8 mouse cellular contexts compared by ENCODE assay signal in the genomic region with DNA sequence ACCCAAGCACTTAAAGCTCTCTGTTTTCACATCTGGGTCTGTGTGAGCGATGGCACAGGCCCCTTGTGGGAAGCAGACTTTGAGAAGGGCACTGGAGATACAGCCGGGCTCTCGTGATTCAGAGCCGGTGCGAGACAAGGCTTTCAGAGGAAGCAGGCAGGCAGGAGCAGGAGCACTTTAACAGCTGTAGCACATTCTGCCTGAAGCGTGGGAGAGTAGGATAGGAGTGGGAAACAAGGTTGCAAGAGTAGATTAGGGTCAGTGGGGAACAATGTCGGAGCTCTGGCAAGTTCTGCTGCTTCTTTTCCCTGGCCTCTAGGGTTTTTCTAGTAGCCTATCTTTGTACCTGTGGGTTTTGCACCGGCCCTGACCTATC. TPM values are rescaled to one million over a fixed set of nuclear protein-coding genes. Genes with fewer than 3 reads are reported as not detected.
DNase-seq lines count a peak whose midpoint lies in the region; ATAC-seq and TF ChIP-seq lines count a peak whose summit lies in the region.

No protein-coding gene starts in this region.

- H3K27me3 ChIP-seq in heart, embryonic 10.5 days (ENCODE audit: insufficient read depth, poor library complexity, severe bottlenecking) = no peaks in the 10 kb centered on the region
- H3K27me3 ChIP-seq in heart, embryonic 15.5 days = no peaks in the 10 kb centered on the region
- H3K27me3 ChIP-seq in liver, embryonic 14.5 days (ENCODE audit: control insufficient read depth, insufficient read depth, low read length) = no peaks in the 10 kb centered on the region

- H3K4me1 ChIP-seq in heart, embryonic 10.5 days = peaks cover 45% of the 10 kb centered on the region
- peaks cover 37% of the 10 kb centered on the region for H3K4me1 ChIP-seq in brown adipose tissue, adult 24 weeks (ENCODE audit: control insufficient read depth, insufficient read depth, insufficient read length, low read length)
- peaks cover 38% of the 10 kb centered on the region for H3K4me1 ChIP-seq in heart, embryonic 15.5 days (replicated peaks)
- peaks cover 35 to 46% of the 10 kb centered on the region in 2 experiments for H3K4me1 ChIP-seq in liver, embryonic 14.5 days (replicated peaks; ENCODE audit: control insufficient read depth in 2 of 2, insufficient read depth in 2 of 2, low read length in 1 of 2)

- peak overlapping the region; percentile 71; the same call in 1 of the 2 replicates for H3K27ac ChIP-seq in heart, embryonic 10.5 days
- peak overlapping the region; percentile 32 for H3K27ac ChIP-seq in brown adipose tissue, adult 24 weeks (replicated peaks; ENCODE audit: low read depth, low read length)
- H3K27ac ChIP-seq in heart, embryonic 15.5 days = peak overlapping the region; percentile 61
- peak overlapping the region; percentile 76 for H3K27ac ChIP-seq in liver, embryonic 14.5 days

- TF ChIP-seq EP300 in liver, embryonic 14.5 days (IDR thresholded peaks at IDR 0.05; ENCODE audit: low read depth) = peak; percentile 23

- H3K4me3 ChIP-seq in heart, embryonic 10.5 days = peak overlapping the region; percentile 59
- H3K4me3 ChIP-seq in brown adipose tissue, adult 24 weeks (ENCODE audit: insufficient read depth, low read depth, low read length) = peak overlapping the region; percentile 72
- H3K4me3 ChIP-seq in heart, embryonic 15.5 days = peak overlapping the region; percentile 49
- peak overlapping the region; percentile 58 to 65; a peak in 3 of 4 replicates for H3K4me3 ChIP-seq in liver, embryonic 14.5 days (ENCODE audit: insufficient read depth in 1 of 2, low read depth in 2 of 2, low read length in 2 of 2)

- peak overlapping the region; percentile 48 for H3K9ac ChIP-seq in heart, embryonic 15.5 days
- H3K9ac ChIP-seq in liver, embryonic 14.5 days (replicated peaks) = peak overlapping the region; percentile 59

- no peak for ATAC-seq in heart, embryonic 15.5 days (replicated peaks; ENCODE audit: insufficient number of reproducible peaks, insufficient read depth, low FRiP score, low read depth)
- ATAC-seq in liver, embryonic 14.5 days (ENCODE audit: insufficient read depth) = peak; percentile 32
- ATAC-seq in monocyte, adult 5-6 weeks (replicated peaks; ENCODE audit: insufficient number of reproducible peaks, low FRiP score, low TSS enrichment, poor library complexity, severe bottlenecking) = no peak

- DNase-seq in heart, embryonic 10.5 days (ENCODE audit: low spot score) = no peak
- DNase-seq in heart, adult 8-10 months (ENCODE audit: low spot score) = no peak
- no peak for DNase-seq in liver, embryonic 14.5 days (ENCODE audit: low read depth in 3 of 3, low spot score in 3 of 3)
- DNase-seq in frontal cortex, postnatal 14 days (ENCODE audit: low spot score in 2 of 2) = no peak
- DNase-seq in ovary, adult 18-20 months (ENCODE audit: low spot score) = no peak

- TF ChIP-seq CTCF in liver, embryonic 14.5 days (IDR thresholded peaks at IDR 0.05; ENCODE audit: low read depth) = no peak

- no peaks in the 10 kb centered on the region for H3K36me3 ChIP-seq in heart, embryonic 10.5 days
- H3K36me3 ChIP-seq in heart, embryonic 15.5 days = no peaks in the 10 kb centered on the region
- H3K36me3 ChIP-seq in liver, embryonic 14.5 days (replicated peaks; ENCODE audit: control insufficient read depth, insufficient read depth, low read depth) = peaks cover 3% of the 10 kb centered on the region

- H3K9me3 ChIP-seq in heart, embryonic 10.5 days = no peaks in the 10 kb centered on the region
- H3K9me3 ChIP-seq in heart, embryonic 15.5 days (replicated peaks) = no peaks in the 10 kb centered on the region
- no peaks in the 10 kb centered on the region for H3K9me3 ChIP-seq in liver, embryonic 14.5 days (ENCODE audit: control insufficient read depth, low read length)

- WGBS in heart, embryonic 10.5 days = 8% methylated on average over 8 of the region's 8 CpGs
- 10% methylated on average over 8 of the region's 8 CpGs for WGBS in heart, embryonic 15.5 days
- 7% methylated on average over 8 of the region's 8 CpGs for WGBS in liver, embryonic 14.5 days (ENCODE audit: insufficient replicate concordance)

- H3K4me2 ChIP-seq in heart, embryonic 15.5 days = peak overlapping the region; percentile 81
- H3K4me2 ChIP-seq in liver, embryonic 14.5 days (ENCODE audit: low read depth) = peak overlapping the region; percentile 87

RNA-seq across cellular contexts. Expression of a gene that starts 5.3 kb away (rescaled TPM):
- polyA plus RNA-seq in heart, embryonic 10.5 days (2016; fragmentation: Nextera tagmentation; extraction: Ambion mirVana) = 28.4 and 33.6 TPM in 2 replicates
- total RNA-seq in heart, adult 8-10 months (2022) = 10 to 100 TPM; 20.6 to 24.0 (median 21.6) TPM
- 25.0 and 28.1 TPM in 2 replicates for polyA plus RNA-seq in brown adipose tissue, adult 24 weeks (2012; ENCODE audit: insufficient read depth, insufficient read length, missing spikeins)
- polyA plus RNA-seq in heart, embryonic 15.5 days (2015; fragmentation: Nextera tagmentation; extraction: Ambion mirVana) = 24.0 and 25.7 TPM in 2 replicates
- 3.1 and 6.2 TPM in 2 replicates for polyA plus RNA-seq in liver, embryonic 14.5 days (2012; rRNA removed)
- 14.2 and 16.8 TPM in 2 replicates for polyA plus RNA-seq in liver, embryonic 14.5 days (2014; fragmentation: Nextera tagmentation; extraction: Ambion mirVana)
- 59.1 to 69.4 TPM (median 63.9 TPM) in 3 replicates for total RNA-seq in monocyte, adult 5-6 weeks (2017)

RNA-seq across cellular contexts. Expression of a gene that starts 5.6 kb away (rescaled TPM):
- polyA plus RNA-seq in heart, embryonic 10.5 days (2016; fragmentation: Nextera tagmentation; extraction: Ambion mirVana) = 7.4 and 7.5 TPM in 2 replicates
- total RNA-seq in heart, adult 8-10 months (2022) = 10 to 100 TPM in 3 of 4 experiments, 1 to 10 TPM in 1; 9.9 to 12.5 (median 12.0) TPM
- 10.0 and 11.5 TPM in 2 replicates for polyA plus RNA-seq in brown adipose tissue, adult 24 weeks (2012; ENCODE audit: insufficient read depth, insufficient read length, missing spikeins)
- polyA plus RNA-seq in heart, embryonic 15.5 days (2015; fragmentation: Nextera tagmentation; extraction: Ambion mirVana) = 7.8 and 12.4 TPM in 2 replicates
- polyA plus RNA-seq in liver, embryonic 14.5 days (2012; rRNA removed) = 6.0 and 9.3 TPM in 2 replicates
- polyA plus RNA-seq in liver, embryonic 14.5 days (2014; fragmentation: Nextera tagmentation; extraction: Ambion mirVana) = 8.7 and 9.9 TPM in 2 replicates
- 153 to 230 TPM (median 169 TPM) in 3 replicates for total RNA-seq in monocyte, adult 5-6 weeks (2017)

RNA-seq across cellular contexts. Expression of a gene that starts 35.0 kb away (rescaled TPM):
- 2.9 and 3.8 TPM in 2 replicates for polyA plus RNA-seq in heart, embryonic 10.5 days (2016; fragmentation: Nextera tagmentation; extraction: Ambion mirVana)
- total RNA-seq in heart, adult 8-10 months (2022) = under 1 TPM in 3 of 4 experiments, not detected in 1; 0.11 to 0.16 (median 0.16) TPM
- not detected in 2 replicates for polyA plus RNA-seq in brown adipose tissue, adult 24 weeks (2012; ENCODE audit: insufficient read depth, insufficient read length, missing spikeins)
- polyA plus RNA-seq in heart, embryonic 15.5 days (2015; fragmentation: Nextera tagmentation; extraction: Ambion mirVana) = 1.6 and 2.0 TPM in 2 replicates
- polyA plus RNA-seq in liver, embryonic 14.5 days (2012; rRNA removed) = 1.7 and 2.1 TPM in 2 replicates
- polyA plus RNA-seq in liver, embryonic 14.5 days (2014; fragmentation: Nextera tagmentation; extraction: Ambion mirVana) = 3.1 and 3.2 TPM in 2 replicates
- 1.6 TPM in 1 of 3 replicates, not detected in the others for total RNA-seq in monocyte, adult 5-6 weeks (2017)
